Mouse (Mus musculus): ENCODE data around the gene Zfp93. TPM values are rescaled to one million over a fixed set of nuclear protein-coding genes. Genes with fewer than 3 reads are reported as not detected.
"Not testable (repeated sequence)": the region's sequence is repeated elsewhere in the genome, so short reads cannot be mapped to it uniquely, and the experiment has no call there.

Gene Zfp93
- 1.4 and 4.4 TPM in 2 replicates for polyA plus RNA-seq (2012; ENCODE audit: insufficient read depth, insufficient read length, missing spikeins)

DNA sequence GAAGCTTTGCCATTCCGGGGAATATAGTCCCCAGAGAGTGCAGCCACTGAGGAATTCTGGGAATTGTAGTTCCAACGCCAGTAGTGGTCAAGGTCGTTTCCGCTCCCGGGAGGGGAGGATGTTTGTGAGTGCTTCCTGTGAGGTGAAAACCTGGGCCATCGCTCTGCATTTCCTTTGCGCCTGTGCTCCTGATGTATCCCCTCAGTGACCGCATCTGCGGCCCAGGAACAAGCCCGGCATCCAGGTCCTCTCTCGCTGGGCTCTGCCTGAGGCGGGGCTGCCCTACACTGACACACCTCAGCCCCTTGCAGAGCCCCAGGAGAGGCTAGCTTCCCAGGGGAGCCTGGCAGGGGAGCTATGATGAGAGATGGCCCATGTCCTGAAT is at the start of gene Zfp93:
Gene Zfp93, plus strand, starts transcription at position 133 of the 385 bp plus-strand sequence.
- peak within 1 kb of the TSS; percentile 58; the same call in 1 of the 2 replicates for H3K27ac ChIP-seq (replicated peaks; ENCODE audit: low read depth, low read length)
- peak within 1 kb of the TSS; percentile 79 for H3K4me3 ChIP-seq (ENCODE audit: insufficient read depth, low read depth, low read length)
- H3K4me1 ChIP-seq (ENCODE audit: control insufficient read depth, insufficient read depth, insufficient read length, low read length): peaks cover 4% of the 10 kb centered on the region; the same call in 1 of the 2 replicates

DNA sequence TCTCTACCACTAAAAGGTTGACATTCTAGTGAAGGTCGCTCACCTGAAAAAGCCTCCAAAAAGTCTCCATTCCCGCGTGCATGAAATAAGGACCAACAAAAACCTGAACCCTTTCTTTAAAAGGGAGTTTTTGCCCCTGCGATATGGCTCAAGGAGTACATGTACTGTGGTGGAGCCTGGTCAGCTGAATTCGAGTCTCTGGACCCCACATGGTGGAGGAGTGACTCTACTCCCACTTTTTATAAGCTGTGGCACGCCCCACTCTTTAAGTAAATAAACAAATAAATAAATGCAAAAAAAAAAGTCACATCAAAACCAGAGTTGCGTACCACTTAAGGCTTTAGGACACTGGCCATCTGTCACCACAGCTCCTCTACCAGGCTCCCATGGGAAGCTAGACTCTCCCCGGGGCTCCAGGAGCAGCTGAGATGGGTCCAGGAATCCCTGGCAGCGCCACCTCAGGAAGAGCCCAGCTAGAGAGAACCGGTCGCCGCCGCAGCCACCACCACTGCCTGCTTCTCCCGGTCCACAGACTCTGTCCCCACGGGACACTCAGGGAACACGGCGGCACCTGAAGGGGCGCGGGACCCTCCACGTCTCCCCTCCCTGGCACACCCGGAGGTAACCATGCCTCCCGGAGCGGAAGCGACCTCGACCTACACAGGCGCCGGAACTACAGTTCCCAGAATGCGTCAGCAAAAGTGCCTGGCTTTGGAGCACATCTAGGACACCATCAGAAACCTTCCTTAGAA is 33.0 kb upstream of the Zfp93 start, which contains the start of gene Zfp109:
Gene Zfp109, minus strand, starts transcription at position 521 of the 752 bp plus-strand sequence.
- H3K4me3 ChIP-seq (ENCODE audit: insufficient read depth, low read depth, low read length): peak within 1 kb of the TSS; percentile 80
- peaks cover 3% of the 10 kb centered on the region; the same call in 1 of the 2 replicates for H3K4me1 ChIP-seq (ENCODE audit: control insufficient read depth, insufficient read depth, insufficient read length, low read length)
- H3K27ac ChIP-seq (replicated peaks; ENCODE audit: low read depth, low read length): no peak within 1 kb of the TSS

GRCm38 (mm10) chr7:24253779-24254615 is 16.2 kb upstream of the Zfp93 start:
- Histone ChIP-seq H3K4me1 (ENCODE audit: control insufficient read depth, insufficient read depth, insufficient read length, low read length) (no peaks in the 10 kb centered on the region; the same call in 1 of the 2 replicates), H3K4me3 (ENCODE audit: insufficient read depth, low read depth, low read length) (peak overlapping the region; percentile 80; the same call in 1 of the 2 replicates), H3K27ac (replicated peaks; ENCODE audit: low read depth, low read length) (no peak overlapping the region)

DNA sequence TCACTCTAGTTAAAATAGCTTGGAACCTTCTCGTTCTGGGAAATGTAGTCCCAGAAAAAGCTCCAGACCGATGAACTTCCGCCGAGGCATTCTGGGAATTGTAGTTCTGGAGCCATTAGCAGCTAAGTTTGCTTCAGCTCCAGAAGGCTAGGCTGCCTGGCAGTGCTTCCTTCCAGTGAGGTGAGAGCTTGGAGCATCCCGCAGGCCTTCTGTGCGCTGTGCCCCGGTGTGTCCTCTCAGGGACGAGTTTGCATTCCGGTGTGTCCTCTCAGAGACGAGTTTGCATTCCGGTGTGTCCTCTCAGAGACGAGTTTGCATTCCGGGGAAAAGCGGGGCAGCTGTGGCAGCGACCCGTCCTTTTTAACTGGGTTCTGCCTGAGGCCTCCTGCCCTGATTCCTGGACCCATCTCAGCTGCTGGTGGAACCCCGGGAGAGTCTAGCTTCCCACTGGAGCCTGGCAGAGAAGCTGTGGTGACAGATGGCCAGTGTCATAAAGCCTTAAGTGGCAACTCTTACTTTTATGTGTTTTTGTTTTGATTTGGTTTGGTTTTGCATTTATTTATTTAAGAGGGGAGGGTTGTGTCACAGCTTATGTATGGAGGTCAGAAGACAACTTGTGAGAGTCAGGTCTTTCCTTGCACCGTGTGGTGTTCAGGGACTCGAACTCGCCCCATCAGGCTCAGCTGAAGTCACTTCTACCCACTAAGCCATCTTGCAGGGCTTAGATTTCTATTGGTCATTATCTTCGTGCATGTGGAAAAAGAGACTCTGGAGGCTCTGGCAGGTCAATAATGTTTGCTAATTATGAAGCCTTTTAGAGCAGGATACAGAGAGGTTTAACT is 15.4 kb upstream of the Zfp93 start, which contains the start of gene Zfp108:
Gene Zfp108, plus strand, starts transcription at position 162 of the 842 bp plus-strand sequence.
- H3K27ac ChIP-seq (replicated peaks; ENCODE audit: low read depth, low read length): no peak within 1 kb of the TSS
- H3K4me1 ChIP-seq (ENCODE audit: control insufficient read depth, insufficient read depth, insufficient read length, low read length): no peaks in the 10 kb centered on the region; the same call in 1 of the 2 replicates
- H3K4me3 ChIP-seq (ENCODE audit: insufficient read depth, low read depth, low read length): peak within 1 kb of the TSS; percentile 80

DNA sequence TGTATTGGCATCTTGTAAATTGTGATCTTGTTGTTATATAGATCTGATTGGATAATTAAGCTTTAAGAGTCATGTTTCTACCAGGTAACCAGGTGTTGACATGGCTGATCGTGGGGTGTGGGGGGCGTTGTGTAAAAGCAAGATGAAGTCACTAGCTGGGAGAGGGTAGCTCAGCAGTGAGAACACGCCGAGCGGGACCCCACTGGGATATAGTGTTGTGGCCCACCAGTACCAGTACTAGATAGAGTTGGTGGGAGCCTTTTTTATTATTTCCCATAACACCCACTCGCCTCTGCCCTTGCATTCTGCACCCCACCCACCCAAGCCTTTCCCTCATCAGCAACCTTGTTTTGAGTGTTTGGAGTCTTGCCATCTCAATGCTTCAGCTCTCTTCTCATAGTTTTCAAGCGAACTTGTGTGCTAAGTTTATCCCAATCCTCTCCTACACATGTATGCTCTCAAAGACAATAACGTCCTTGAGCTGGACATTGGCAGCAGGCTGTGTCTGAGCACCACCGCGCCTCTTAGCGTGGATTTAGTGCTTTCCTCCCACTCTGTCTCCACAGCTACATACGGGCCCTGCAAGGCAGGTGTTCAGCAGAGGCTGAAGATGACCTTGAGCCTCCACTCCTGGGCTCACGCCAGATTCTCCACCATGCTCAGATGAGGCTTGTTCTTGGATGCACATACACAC is 10.8 kb upstream of the Zfp93 start:
- no peak overlapping the region for H3K4me3 ChIP-seq (ENCODE audit: insufficient read depth, low read depth, low read length)
- no peak overlapping the region for H3K27ac ChIP-seq (replicated peaks; ENCODE audit: low read depth, low read length)
- no peaks in the 10 kb centered on the region; the same call in 1 of the 2 replicates for H3K4me1 ChIP-seq (ENCODE audit: control insufficient read depth, insufficient read depth, insufficient read length, low read length)

GRCm38 (mm10) chr7:24260000-24260312 is 10.3 kb upstream of the Zfp93 start:
- no peaks in the 10 kb centered on the region; the same call in 1 of the 2 replicates for H3K4me1 ChIP-seq (ENCODE audit: control insufficient read depth, insufficient read depth, insufficient read length, low read length)
- no peak overlapping the region for H3K4me3 ChIP-seq (ENCODE audit: insufficient read depth, low read depth, low read length)
- no peak overlapping the region for H3K27ac ChIP-seq (replicated peaks; ENCODE audit: low read depth, low read length)

- H3K27ac ChIP-seq (replicated peaks; ENCODE audit: low read depth, low read length): no peak overlapping the region
- H3K4me1 ChIP-seq (ENCODE audit: control insufficient read depth, insufficient read depth, insufficient read length, low read length): peaks cover 4% of the 10 kb centered on the region; the same call in 1 of the 2 replicates
- no peak overlapping the region for H3K4me3 ChIP-seq (ENCODE audit: insufficient read depth, low read depth, low read length)
These were observed 1.8 kb upstream of the Zfp93 start for GRCm38 (mm10) chr7:24268176-24269155.

- Histone ChIP-seq H3K4me3 (ENCODE audit: insufficient read depth, low read depth, low read length) (no peak overlapping the region), H3K4me1 (ENCODE audit: control insufficient read depth, insufficient read depth, insufficient read length, low read length) (peaks cover 4% of the 10 kb centered on the region; the same call in 1 of the 2 replicates), H3K27ac (replicated peaks; ENCODE audit: low read depth, low read length) (no peak overlapping the region)
These were observed 964 bp upstream of the Zfp93 start for GRCm38 (mm10) chr7:24269256-24269655.

DNA sequence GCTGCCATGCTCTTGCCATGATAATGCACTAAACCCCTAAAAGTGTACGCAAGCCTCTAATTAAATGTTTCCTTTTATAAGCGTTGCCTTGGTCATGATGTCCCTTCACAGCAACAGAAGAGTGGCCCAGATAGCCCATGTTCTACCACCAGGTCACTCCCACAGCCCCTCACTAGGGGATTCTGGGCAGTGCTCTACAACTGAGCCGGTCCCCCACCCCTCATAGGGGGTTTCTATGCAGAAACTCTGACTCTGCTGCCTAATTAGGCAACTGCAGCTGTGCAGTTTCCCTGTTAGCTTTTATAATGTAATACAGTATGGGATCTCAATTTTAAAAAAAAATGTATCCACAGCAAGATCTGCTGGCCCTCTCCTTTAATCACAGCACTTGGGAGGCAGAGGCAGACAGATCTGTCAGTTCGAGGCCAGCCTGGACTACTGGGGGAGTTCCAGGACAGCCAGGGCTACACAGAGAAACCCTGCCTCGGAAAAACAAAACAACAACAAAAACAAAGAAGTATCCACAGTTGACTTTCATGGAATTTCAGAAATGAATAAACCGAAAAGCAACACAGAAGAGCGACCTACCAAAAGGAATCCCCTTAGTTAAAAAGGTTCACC is 443 bp upstream of the Zfp93 start:
- H3K27ac ChIP-seq (replicated peaks; ENCODE audit: low read depth, low read length): peak overlapping the region; percentile 58; the same call in 1 of the 2 replicates
- peak overlapping the region; percentile 79 for H3K4me3 ChIP-seq (ENCODE audit: insufficient read depth, low read depth, low read length)
- peaks cover 4% of the 10 kb centered on the region; the same call in 1 of the 2 replicates for H3K4me1 ChIP-seq (ENCODE audit: control insufficient read depth, insufficient read depth, insufficient read length, low read length)

DNA sequence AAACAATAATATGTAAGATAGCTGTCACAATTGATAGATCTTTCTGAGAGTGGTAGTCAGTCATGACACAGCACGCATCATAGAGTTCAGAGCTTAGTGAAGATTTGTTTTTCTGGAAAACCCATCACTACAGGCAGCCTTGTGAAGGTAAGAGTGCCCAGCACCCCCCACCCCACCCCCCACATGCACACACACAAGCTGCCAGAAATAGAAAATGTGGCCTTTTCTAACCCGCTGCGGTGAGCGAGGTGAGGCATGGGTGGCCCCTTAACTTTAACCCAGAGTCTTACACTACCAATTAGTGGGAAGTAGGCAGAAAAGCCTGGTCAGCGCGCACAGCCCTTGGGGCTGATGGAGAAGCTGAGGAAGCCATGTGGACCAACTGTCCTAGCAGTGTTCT is 971 bp downstream of the Zfp93 start:
- H3K4me1 ChIP-seq (ENCODE audit: control insufficient read depth, insufficient read depth, insufficient read length, low read length): peaks cover 4% of the 10 kb centered on the region; the same call in 1 of the 2 replicates
- H3K27ac ChIP-seq (replicated peaks; ENCODE audit: low read depth, low read length): no peak overlapping the region
- H3K4me3 ChIP-seq (ENCODE audit: insufficient read depth, low read depth, low read length): no peak overlapping the region

DNA sequence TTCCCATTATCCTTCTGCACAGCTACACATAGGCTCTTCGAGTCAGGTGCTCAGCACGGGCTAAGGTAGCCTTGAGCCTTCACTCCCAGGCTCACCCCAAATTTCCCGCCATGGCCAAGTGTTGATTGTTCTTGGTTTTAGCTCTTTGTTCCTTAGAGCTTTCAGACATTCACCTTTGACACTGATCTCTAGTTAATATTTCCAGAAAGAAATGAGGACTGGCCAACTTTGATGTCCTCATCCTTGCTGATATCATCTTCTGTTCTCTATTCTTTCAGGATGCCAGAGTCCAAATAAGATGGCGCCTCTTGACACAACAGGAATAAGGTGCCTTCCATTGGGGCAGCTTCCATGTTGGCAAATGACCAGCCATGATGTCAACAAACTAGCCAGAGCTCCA is 4.2 kb downstream of the Zfp93 start:
- Histone ChIP-seq H3K27ac (replicated peaks; ENCODE audit: low read depth, low read length) (no peak overlapping the region), H3K4me1 (ENCODE audit: control insufficient read depth, insufficient read depth, insufficient read length, low read length) (peaks cover 4% of the 10 kb centered on the region; the same call in 1 of the 2 replicates), H3K4me3 (ENCODE audit: insufficient read depth, low read depth, low read length) (no peak overlapping the region)

GRCm38 (mm10) chr7:24278771-24279170 is 8.6 kb downstream of the Zfp93 start:
- not testable (repeated sequence) for H3K27ac ChIP-seq (replicated peaks; ENCODE audit: low read depth, low read length); H3K4me1 ChIP-seq (ENCODE audit: control insufficient read depth, insufficient read depth, insufficient read length, low read length); H3K4me3 ChIP-seq (ENCODE audit: insufficient read depth, low read depth, low read length)
